Mouse (Mus musculus): Measurements from ENCODE around the gene Enpp1. TPM values are rescaled to one million over a fixed set of nuclear protein-coding genes. Genes with fewer than 3 reads are reported as not detected.

The Enpp1 gene
- polyA plus RNA-seq, 1 experiment = not detected

GRCm38 (mm10) chr10:24739171-24739570, 27.2 kb upstream of the Enpp1 start:
- Histone ChIP-seq H3K27ac (ENCODE audit: insufficient read depth, low read depth, low read length) (no peak overlapping the region), H3K4me1 (ENCODE audit: control insufficient read depth, insufficient read depth, low read length) (peaks cover 4% of the 10 kb centered on the region; the same call in 1 of the 2 replicates), H3K4me3 (ENCODE audit: insufficient read depth, low read depth, low read length) (no peak overlapping the region)
- 84% methylated on average over 2 of the region's 2 CpGs for WGBS
- no peak for TF ChIP-seq CTCF (IDR thresholded peaks at IDR 0.05; ENCODE audit: insufficient read depth, low read depth, low read length)
- TF ChIP-seq POLR2A (IDR thresholded peaks at IDR 0.05; ENCODE audit: insufficient read depth, low read depth, low read length) = no peak

- 65% methylated on average over 2 of the region's 2 CpGs for WGBS
- Histone ChIP-seq H3K4me3 (ENCODE audit: insufficient read depth, low read depth, low read length) (no peak overlapping the region), H3K27ac (ENCODE audit: insufficient read depth, low read depth, low read length) (no peak overlapping the region), H3K4me1 (ENCODE audit: control insufficient read depth, insufficient read depth, low read length) (peaks cover 4% of the 10 kb centered on the region; the same call in 1 of the 2 replicates)
- TF ChIP-seq POLR2A (IDR thresholded peaks at IDR 0.05; ENCODE audit: insufficient read depth, low read depth, low read length) = no peak
- TF ChIP-seq CTCF (IDR thresholded peaks at IDR 0.05; ENCODE audit: insufficient read depth, low read depth, low read length) = no peak
These were observed 26.5 kb upstream of the Enpp1 start for GRCm38 (mm10) chr10:24738456-24738855.

- Histone ChIP-seq H3K4me3 (ENCODE audit: insufficient read depth, low read depth, low read length) (no peak overlapping the region), H3K4me1 (ENCODE audit: control insufficient read depth, insufficient read depth, low read length) (peaks cover 4% of the 10 kb centered on the region; the same call in 1 of the 2 replicates), H3K27ac (ENCODE audit: insufficient read depth, low read depth, low read length) (no peak overlapping the region)
- 91% methylated on average over 5 of the region's 5 CpGs for WGBS
- TF ChIP-seq POLR2A (IDR thresholded peaks at IDR 0.05; ENCODE audit: insufficient read depth, low read depth, low read length) = no peak
- no peak for TF ChIP-seq CTCF (IDR thresholded peaks at IDR 0.05; ENCODE audit: insufficient read depth, low read depth, low read length)
These were observed 23.2 kb upstream of the Enpp1 start for GRCm38 (mm10) chr10:24735027-24735777.

- Histone ChIP-seq H3K4me1 (ENCODE audit: control insufficient read depth, insufficient read depth, low read length) (no peaks in the 10 kb centered on the region; the same call in 1 of the 2 replicates), H3K4me3 (ENCODE audit: insufficient read depth, low read depth, low read length) (no peak overlapping the region), H3K27ac (ENCODE audit: insufficient read depth, low read depth, low read length) (no peak overlapping the region)
- 91% methylated on average over 4 of the region's 4 CpGs for WGBS
- TF ChIP-seq POLR2A (IDR thresholded peaks at IDR 0.05; ENCODE audit: insufficient read depth, low read depth, low read length) (no peak), CTCF (IDR thresholded peaks at IDR 0.05; ENCODE audit: insufficient read depth, low read depth, low read length) (no peak)
These were observed 15.5 kb upstream of the Enpp1 start for GRCm38 (mm10) chr10:24727478-24727877.

GRCm38 (mm10) chr10:24725197-24725596, 13.2 kb upstream of the Enpp1 start:
- Histone ChIP-seq H3K4me1 (ENCODE audit: control insufficient read depth, insufficient read depth, low read length) (no peaks in the 10 kb centered on the region), H3K27ac (ENCODE audit: insufficient read depth, low read depth, low read length) (no peak overlapping the region), H3K4me3 (ENCODE audit: insufficient read depth, low read depth, low read length) (no peak overlapping the region)
- no peak for TF ChIP-seq POLR2A (IDR thresholded peaks at IDR 0.05; ENCODE audit: insufficient read depth, low read depth, low read length)
- no peak for TF ChIP-seq CTCF (IDR thresholded peaks at IDR 0.05; ENCODE audit: insufficient read depth, low read depth, low read length)
- 76% methylated on average over 2 of the region's 2 CpGs for WGBS

- no peak for TF ChIP-seq POLR2A (IDR thresholded peaks at IDR 0.05; ENCODE audit: insufficient read depth, low read depth, low read length)
- TF ChIP-seq CTCF (IDR thresholded peaks at IDR 0.05; ENCODE audit: insufficient read depth, low read depth, low read length) = no peak
- 94% methylated on average over 3 of the region's 3 CpGs for WGBS
- Histone ChIP-seq H3K4me3 (ENCODE audit: insufficient read depth, low read depth, low read length) (no peak overlapping the region), H3K27ac (ENCODE audit: insufficient read depth, low read depth, low read length) (no peak overlapping the region), H3K4me1 (ENCODE audit: control insufficient read depth, insufficient read depth, low read length) (no peaks in the 10 kb centered on the region)
These were observed 9.9 kb upstream of the Enpp1 start for GRCm38 (mm10) chr10:24721841-24722240.

GRCm38 (mm10) chr10:24719383-24719782, 7.4 kb upstream of the Enpp1 start:
- Histone ChIP-seq H3K4me1 (ENCODE audit: control insufficient read depth, insufficient read depth, low read length) (no peaks in the 10 kb centered on the region), H3K4me3 (ENCODE audit: insufficient read depth, low read depth, low read length) (no peak overlapping the region), H3K27ac (ENCODE audit: insufficient read depth, low read depth, low read length) (no peak overlapping the region)
- WGBS = 96% methylated on average over 4 of the region's 4 CpGs
- TF ChIP-seq CTCF (IDR thresholded peaks at IDR 0.05; ENCODE audit: insufficient read depth, low read depth, low read length) = no peak
- TF ChIP-seq POLR2A (IDR thresholded peaks at IDR 0.05; ENCODE audit: insufficient read depth, low read depth, low read length) = no peak

GRCm38 (mm10) chr10:24718720-24719119, 6.8 kb upstream of the Enpp1 start:
- whole genome bisulfite sequencing = 65% methylated on average over 11 of the region's 11 CpGs
- no peak overlapping the region for H3K27ac ChIP-seq (ENCODE audit: insufficient read depth, low read depth, low read length)
- TF ChIP-seq POLR2A (IDR thresholded peaks at IDR 0.05; ENCODE audit: insufficient read depth, low read depth, low read length) (no peak), CTCF (IDR thresholded peaks at IDR 0.05; ENCODE audit: insufficient read depth, low read depth, low read length) (no peak)
- H3K4me1 ChIP-seq (ENCODE audit: control insufficient read depth, insufficient read depth, low read length) = no peaks in the 10 kb centered on the region
- no peak overlapping the region for H3K4me3 ChIP-seq (ENCODE audit: insufficient read depth, low read depth, low read length)

GRCm38 (mm10) chr10:24718058-24718457, 6.1 kb upstream of the Enpp1 start:
- 32% methylated on average over 14 of the region's 14 CpGs for WGBS

More at GRCm38 (mm10) chr10:24718058-24718457, 6.1 kb upstream of the Enpp1 start:
- no peak overlapping the region for H3K27ac ChIP-seq (ENCODE audit: insufficient read depth, low read depth, low read length)
- H3K4me1 ChIP-seq (ENCODE audit: control insufficient read depth, insufficient read depth, low read length) = no peaks in the 10 kb centered on the region
- H3K4me3 ChIP-seq (ENCODE audit: insufficient read depth, low read depth, low read length) = no peak overlapping the region
- TF ChIP-seq CTCF (IDR thresholded peaks at IDR 0.05; ENCODE audit: insufficient read depth, low read depth, low read length) (no peak), POLR2A (IDR thresholded peaks at IDR 0.05; ENCODE audit: insufficient read depth, low read depth, low read length) (no peak)
